Mouse (Mus musculus) neural tube, embryonic 13.5 days (tissue): ENCODE measurements around the gene Pla2g15. TPM values are rescaled to one million over a fixed set of nuclear protein-coding genes. Genes with fewer than 3 reads are reported as not detected.

ENCODE experiments used
- ATAC-seq: fragments of 200-750 bp; cut with Nextera tagmentation; 2 replicates; pipeline ENCODE4 v1.8.0; 2017; ENCODE audit warnings: low read depth, mild to moderate bottlenecking, moderate TSS enrichment, moderate library complexity
- H3K27ac ChIP-seq: fragments of 300-500 bp; sonication (generic); replicated peaks from 2 replicates; pipeline ENCODE4 v1.5.1; 2015; ENCODE audit warnings: moderate library complexity, mild to moderate bottlenecking, inconsistent platforms
- H3K27me3 ChIP-seq: fragments of 300-500 bp; sonication (generic); 2 replicates; pipeline ENCODE4 v1.6.1; 2015; ENCODE audit warnings: mild to moderate bottlenecking, inconsistent platforms
- H3K36me3 ChIP-seq: fragments of 300-500 bp; sonication (generic); 2 replicates; pipeline ENCODE4 v1.6.1; 2015; ENCODE audit warnings: mild to moderate bottlenecking, inconsistent platforms
- H3K4me1 ChIP-seq: fragments of 300-500 bp; sonication (generic); replicated peaks from 2 replicates; pipeline ENCODE4 v1.6.1; 2015; ENCODE audit warnings: inconsistent platforms
- H3K4me2 ChIP-seq: fragments of 300-500 bp; sonication (generic); 2 replicates; pipeline ENCODE4 v1.6.1; 2015; ENCODE audit warnings: inconsistent platforms, mild to moderate bottlenecking, moderate library complexity
- H3K4me3 ChIP-seq: fragments of 300-500 bp; sonication (generic); 2 replicates; pipeline ENCODE4 v1.5.1; 2015; ENCODE audit warnings: mild to moderate bottlenecking, inconsistent platforms
- H3K9ac ChIP-seq: fragments of 300-500 bp; sonication (generic); 2 replicates; pipeline ENCODE4 v1.6.1; 2015; ENCODE audit warnings: moderate library complexity, mild to moderate bottlenecking, inconsistent platforms
- H3K9me3 ChIP-seq: fragments of 300-500 bp; sonication (generic); 2 replicates; pipeline ENCODE4 v1.6.1; 2016; ENCODE audit warnings: inconsistent platforms
- WGBS: fragments of 180-500 bp; shearing (Covaris S2); methylation state at CpG from one replicate; pipeline ENCODE4 v1.1.7; 2015; 5-methylcytosine and 5-hydroxymethylcytosine counted together
- polyA plus RNA-seq: library from polyadenylated mRNA; unstranded; fragments of >200 nt; fragmentation: Nextera tagmentation; extraction: Ambion mirVana; gene quantifications from 2 replicates; pipeline ENCODE4 v1.2.1, GENCODE M21; 2015

The Pla2g15 gene
- polyA plus RNA-seq, 1 experiment from 2014 or later, result 18.1 TPM

GRCm38 (mm10) chr8:106151041-106151440 lies 842 bp downstream of the Pla2g15 start:
- H3K9ac ChIP-seq, result peak overlapping the region; percentile 85
- ATAC-seq, result no peak

GRCm38 (mm10) chr8:106152876-106153275 lies 2.7 kb downstream of the Pla2g15 start:
- no peak overlapping the region for H3K4me3 ChIP-seq
- WGBS, result 74% methylated on average over 4 of the region's 4 CpGs

More at GRCm38 (mm10) chr8:106151041-106151440, 842 bp downstream of the Pla2g15 start:
- H3K9me3 ChIP-seq, result no peaks in the 10 kb centered on the region
- H3K36me3 ChIP-seq, result peaks cover 19% of the 10 kb centered on the region
- peaks cover 17% of the 10 kb centered on the region for H3K4me1 ChIP-seq
- H3K4me3 ChIP-seq, result peak overlapping the region; percentile 85
- no peak overlapping the region for H3K27ac ChIP-seq
- 83% methylated on average over 9 of the region's 9 CpGs for WGBS
- peak overlapping the region; percentile 74 for H3K4me2 ChIP-seq
- H3K27me3 ChIP-seq, result no peaks in the 10 kb centered on the region

GRCm38 (mm10) chr8:106157419-106157818 lies 7.2 kb downstream of the Pla2g15 start:
- Histone ChIP-seq H3K27me3 (no peaks in the 10 kb centered on the region), H3K9ac (no peak overlapping the region), H3K4me1 (no peaks in the 10 kb centered on the region), H3K4me2 (no peak overlapping the region), H3K9me3 (no peaks in the 10 kb centered on the region), H3K4me3 (no peak overlapping the region), H3K36me3 (peaks cover 76% of the 10 kb centered on the region), H3K27ac (no peak overlapping the region)
- WGBS, result 98% methylated on average over 1 of the region's 1 CpGs
- ATAC-seq, result no peak

More at GRCm38 (mm10) chr8:106152876-106153275, 2.7 kb downstream of the Pla2g15 start:
- Histone ChIP-seq H3K36me3 (peaks cover 34% of the 10 kb centered on the region), H3K9me3 (no peaks in the 10 kb centered on the region), H3K27ac (no peak overlapping the region), H3K27me3 (no peaks in the 10 kb centered on the region), H3K9ac (no peak overlapping the region), H3K4me2 (no peak overlapping the region), H3K4me1 (peaks cover 17% of the 10 kb centered on the region)
- no peak for ATAC-seq

- no peak overlapping the region for H3K27ac ChIP-seq
- no peak overlapping the region for H3K4me3 ChIP-seq
- H3K9ac ChIP-seq, result no peak overlapping the region
- H3K27me3 ChIP-seq, result no peaks in the 10 kb centered on the region
- WGBS, result 91% methylated on average over 10 of the region's 10 CpGs
- no peak for ATAC-seq
- H3K4me1 ChIP-seq, result no peaks in the 10 kb centered on the region
- H3K4me2 ChIP-seq, result no peak overlapping the region
- H3K36me3 ChIP-seq, result peaks cover 86% of the 10 kb centered on the region
- no peaks in the 10 kb centered on the region for H3K9me3 ChIP-seq
Observed at GRCm38 (mm10) chr8:106158381-106158780, 8.2 kb downstream of the Pla2g15 start.

GRCm38 (mm10) chr8:106159876-106160275 lies 9.7 kb downstream of the Pla2g15 start:
- no peaks in the 10 kb centered on the region for H3K9me3 ChIP-seq
- no peak for ATAC-seq
- no peak overlapping the region for H3K27ac ChIP-seq

GRCm38 (mm10) chr8:106163251-106163650 lies 13.1 kb downstream of the Pla2g15 start:
- peaks cover 62% of the 10 kb centered on the region for H3K36me3 ChIP-seq
- H3K4me2 ChIP-seq, result no peak overlapping the region
- no peaks in the 10 kb centered on the region for H3K27me3 ChIP-seq
- H3K4me3 ChIP-seq, result no peak overlapping the region
- ATAC-seq, result no peak
- no peak overlapping the region for H3K9ac ChIP-seq
- H3K9me3 ChIP-seq, result no peaks in the 10 kb centered on the region
- 94% methylated on average over 9 of the region's 9 CpGs for WGBS
- H3K4me1 ChIP-seq, result peaks cover 8% of the 10 kb centered on the region
- no peak overlapping the region for H3K27ac ChIP-seq

More at GRCm38 (mm10) chr8:106159876-106160275, 9.7 kb downstream of the Pla2g15 start:
- Histone ChIP-seq H3K4me3 (no peak overlapping the region), H3K4me2 (no peak overlapping the region), H3K4me1 (no peaks in the 10 kb centered on the region), H3K9ac (no peak overlapping the region), H3K27me3 (no peaks in the 10 kb centered on the region), H3K36me3 (peaks cover 89% of the 10 kb centered on the region)
- WGBS, result 89% methylated on average over 6 of the region's 6 CpGs

- no peak overlapping the region for H3K9ac ChIP-seq
- 54% methylated on average over 4 of the region's 4 CpGs for WGBS
Observed at GRCm38 (mm10) chr8:106165460-106165859, 15.3 kb downstream of the Pla2g15 start.

GRCm38 (mm10) chr8:106168356-106169016 lies 18.3 kb downstream of the Pla2g15 start, which contains the start of gene Slc7a6:
Gene Slc7a6, plus strand, starts transcription at chr8:106168857.
- under 1% methylated on average over 59 of the region's 59 CpGs for WGBS
- Histone ChIP-seq H3K4me1 (peaks cover 21% of the 10 kb centered on the region), H3K9me3 (no peaks in the 10 kb centered on the region), H3K9ac (peak within 1 kb of the TSS; percentile 89), H3K4me3 (peak within 1 kb of the TSS; percentile 68), H3K27ac (peak within 1 kb of the TSS; percentile 96), H3K4me2 (peak within 1 kb of the TSS; percentile 81), H3K36me3 (peaks cover 13% of the 10 kb centered on the region), H3K27me3 (no peaks in the 10 kb centered on the region)
- ATAC-seq, result peak; percentile 92

More at GRCm38 (mm10) chr8:106165460-106165859, 15.3 kb downstream of the Pla2g15 start:
- Histone ChIP-seq H3K27ac (no peak overlapping the region), H3K9me3 (no peaks in the 10 kb centered on the region), H3K36me3 (peaks cover 43% of the 10 kb centered on the region), H3K4me3 (no peak overlapping the region), H3K27me3 (no peaks in the 10 kb centered on the region), H3K4me1 (peaks cover 19% of the 10 kb centered on the region), H3K4me2 (no peak overlapping the region)
- no peak for ATAC-seq

GRCm38 (mm10) chr8:106169017-106169933 lies 19.1 kb downstream of the Pla2g15 start:
- Histone ChIP-seq H3K4me1 (peaks cover 21% of the 10 kb centered on the region), H3K4me2 (peak overlapping the region; percentile 81), H3K9ac (peak overlapping the region; percentile 89), H3K27ac (peak overlapping the region; percentile 96), H3K27me3 (no peaks in the 10 kb centered on the region), H3K4me3 (peak overlapping the region; percentile 68), H3K36me3 (peaks cover 5% of the 10 kb centered on the region), H3K9me3 (no peaks in the 10 kb centered on the region)
- WGBS, result 1% methylated on average over 54 of the region's 54 CpGs
- ATAC-seq, result peak; percentile 84

- Histone ChIP-seq H3K4me3 (peak overlapping the region; percentile 68), H3K27ac (peak overlapping the region; percentile 96), H3K9ac (peak overlapping the region; percentile 89), H3K4me2 (peak overlapping the region; percentile 81), H3K36me3 (no peaks in the 10 kb centered on the region), H3K27me3 (no peaks in the 10 kb centered on the region), H3K4me1 (peaks cover 21% of the 10 kb centered on the region), H3K9me3 (no peaks in the 10 kb centered on the region)
- WGBS, result 39% methylated on average over 6 of the region's 6 CpGs
- ATAC-seq, result no peak
Observed at GRCm38 (mm10) chr8:106169934-106170480, 19.8 kb downstream of the Pla2g15 start.

- no peaks in the 10 kb centered on the region for H3K36me3 ChIP-seq
- no peak for ATAC-seq
- no peaks in the 10 kb centered on the region for H3K27me3 ChIP-seq
- H3K27ac ChIP-seq, result no peak overlapping the region
- whole genome bisulfite sequencing, result 96% methylated on average over 3 of the region's 3 CpGs
- H3K4me3 ChIP-seq, result no peak overlapping the region
- H3K4me1 ChIP-seq, result peaks cover 25% of the 10 kb centered on the region
- H3K9ac ChIP-seq, result no peak overlapping the region
- no peak overlapping the region for H3K4me2 ChIP-seq
- H3K9me3 ChIP-seq, result no peaks in the 10 kb centered on the region
Observed at GRCm38 (mm10) chr8:106173566-106173965, 23.4 kb downstream of the Pla2g15 start.

GRCm38 (mm10) chr8:106176891-106177290 lies 26.7 kb downstream of the Pla2g15 start:
- Histone ChIP-seq H3K4me1 (peaks cover 15% of the 10 kb centered on the region), H3K9me3 (no peaks in the 10 kb centered on the region), H3K4me2 (no peak overlapping the region), H3K9ac (no peak overlapping the region), H3K4me3 (no peak overlapping the region), H3K27me3 (no peaks in the 10 kb centered on the region), H3K36me3 (peaks cover 6% of the 10 kb centered on the region; the same call in 1 of the 2 replicates), H3K27ac (no peak overlapping the region)
- ATAC-seq, result no peak
- 30% methylated on average over 1 of the region's 1 CpGs for WGBS
